Mouse (Mus musculus): ENCODE results near the gene Dcps. TPM values are rescaled to one million over a fixed set of nuclear protein-coding genes. Genes with fewer than 3 reads are reported as not detected.

Dcps gene
- polyA plus RNA-seq, 1 experiment from 2014 or later = 26.1 TPM

GRCm38 (mm10) chr9:35110051-35110450 is 65.8 kb downstream of the Dcps start:
- Histone ChIP-seq H3K27ac (ENCODE audit: low read depth, low read length) (peak overlapping the region; percentile 36), H3K9me3 (ENCODE audit: control insufficient read depth) (no peaks in the 10 kb centered on the region), H3K27me3 (replicated peaks; ENCODE audit: control insufficient read depth, insufficient read depth, low read length) (no peaks in the 10 kb centered on the region), H3K4me3 (ENCODE audit: low read depth, low read length) (no peak overlapping the region), H3K9ac (ENCODE audit: low read depth, low read length) (no peak overlapping the region), H3K4me2 (replicated peaks; ENCODE audit: low read depth) (no peak overlapping the region), H3K36me3 (ENCODE audit: control insufficient read depth, insufficient read depth) (0 out of 2 replicates have a peak, but pooled peaks cover 6% of the 10 kb centered on the region), H3K4me1 (replicated peaks; ENCODE audit: control insufficient read depth, insufficient read depth, low read length) (peaks cover 14% of the 10 kb centered on the region)
- ATAC-seq = no peak
- 46% methylated on average over 5 of the region's 5 CpGs for WGBS
- no peak for TF ChIP-seq CTCF (IDR thresholded peaks at IDR 0.05; ENCODE audit: low read depth)

- Histone ChIP-seq H3K9ac (ENCODE audit: low read depth, low read length) (no peak overlapping the region), H3K27me3 (replicated peaks; ENCODE audit: control insufficient read depth, insufficient read depth, low read length) (no peaks in the 10 kb centered on the region), H3K27ac (ENCODE audit: low read depth, low read length) (peak overlapping the region; percentile 36; the same call in 1 of the 2 replicates), H3K4me1 (replicated peaks; ENCODE audit: control insufficient read depth, insufficient read depth, low read length) (peaks cover 17% of the 10 kb centered on the region), H3K36me3 (ENCODE audit: control insufficient read depth, insufficient read depth) (0 out of 2 replicates have a peak, but pooled peaks cover 6% of the 10 kb centered on the region), H3K4me2 (replicated peaks; ENCODE audit: low read depth) (no peak overlapping the region), H3K4me3 (ENCODE audit: low read depth, low read length) (no peak overlapping the region), H3K9me3 (ENCODE audit: control insufficient read depth) (no peaks in the 10 kb centered on the region)
- WGBS = 53% methylated on average over 5 of the region's 5 CpGs
- TF ChIP-seq CTCF (IDR thresholded peaks at IDR 0.05; ENCODE audit: low read depth) = no peak
- ATAC-seq = no peak
Observed at GRCm38 (mm10) chr9:35108916-35109315, 66.9 kb downstream of the Dcps start.

- no peak overlapping the region for H3K4me3 ChIP-seq (ENCODE audit: low read depth, low read length)
- no peaks in the 10 kb centered on the region for H3K36me3 ChIP-seq (ENCODE audit: control insufficient read depth, insufficient read depth)
- ATAC-seq = no peak
- no peaks in the 10 kb centered on the region for H3K9me3 ChIP-seq (ENCODE audit: control insufficient read depth)
- TF ChIP-seq CTCF (IDR thresholded peaks at IDR 0.05; ENCODE audit: low read depth) = no peak
- WGBS = 62% methylated on average over 3 of the region's 3 CpGs
- H3K27ac ChIP-seq (ENCODE audit: low read depth, low read length) = 0 out of 2 replicates have a peak overlapping the region, but pooled peaks have one; percentile 9
- no peak overlapping the region for H3K9ac ChIP-seq (ENCODE audit: low read depth, low read length)
- H3K4me2 ChIP-seq (replicated peaks; ENCODE audit: low read depth) = no peak overlapping the region
- H3K4me1 ChIP-seq (replicated peaks; ENCODE audit: control insufficient read depth, insufficient read depth, low read length) = peaks cover 14% of the 10 kb centered on the region
- H3K27me3 ChIP-seq (replicated peaks; ENCODE audit: control insufficient read depth, insufficient read depth, low read length) = no peaks in the 10 kb centered on the region
Observed at GRCm38 (mm10) chr9:35108066-35108465, 67.8 kb downstream of the Dcps start.

- Histone ChIP-seq H3K4me1 (replicated peaks; ENCODE audit: control insufficient read depth, insufficient read depth, low read length) (peaks cover 14% of the 10 kb centered on the region), H3K9me3 (ENCODE audit: control insufficient read depth) (no peaks in the 10 kb centered on the region), H3K27ac (ENCODE audit: low read depth, low read length) (no peak overlapping the region), H3K4me2 (replicated peaks; ENCODE audit: low read depth) (no peak overlapping the region), H3K27me3 (replicated peaks; ENCODE audit: control insufficient read depth, insufficient read depth, low read length) (no peaks in the 10 kb centered on the region), H3K36me3 (ENCODE audit: control insufficient read depth, insufficient read depth) (no peaks in the 10 kb centered on the region), H3K4me3 (ENCODE audit: low read depth, low read length) (no peak overlapping the region), H3K9ac (ENCODE audit: low read depth, low read length) (no peak overlapping the region)
- TF ChIP-seq CTCF (IDR thresholded peaks at IDR 0.05; ENCODE audit: low read depth) = no peak
- WGBS = 82% methylated on average over 5 of the region's 5 CpGs
- no peak for ATAC-seq
Observed at GRCm38 (mm10) chr9:35107396-35107795, 68.5 kb downstream of the Dcps start.

- Histone ChIP-seq H3K27me3 (replicated peaks; ENCODE audit: control insufficient read depth, insufficient read depth, low read length) (no peaks in the 10 kb centered on the region), H3K36me3 (ENCODE audit: control insufficient read depth, insufficient read depth) (no peaks in the 10 kb centered on the region), H3K9ac (ENCODE audit: low read depth, low read length) (peak overlapping the region; percentile 17; the same call in 1 of the 2 replicates), H3K9me3 (ENCODE audit: control insufficient read depth) (no peaks in the 10 kb centered on the region), H3K4me3 (ENCODE audit: low read depth, low read length) (no peak overlapping the region), H3K4me2 (replicated peaks; ENCODE audit: low read depth) (peak overlapping the region; percentile 50), H3K4me1 (replicated peaks; ENCODE audit: control insufficient read depth, insufficient read depth, low read length) (peaks cover 14% of the 10 kb centered on the region; the same call in 1 of the 2 replicates), H3K27ac (ENCODE audit: low read depth, low read length) (peak overlapping the region; percentile 90)
- TF ChIP-seq CTCF (IDR thresholded peaks at IDR 0.05; ENCODE audit: low read depth) = no peak
- WGBS = 27% methylated on average over 15 of the region's 15 CpGs
- ATAC-seq = peak; percentile 93
Observed at GRCm38 (mm10) chr9:35105884-35106880, 69.7 kb downstream of the Dcps start.

- peak; percentile 83 for ATAC-seq
- no peak for TF ChIP-seq CTCF (IDR thresholded peaks at IDR 0.05; ENCODE audit: low read depth)
- H3K9ac ChIP-seq (ENCODE audit: low read depth, low read length) = no peak overlapping the region
- peaks cover 5% of the 10 kb centered on the region; the same call in 1 of the 2 replicates for H3K36me3 ChIP-seq (ENCODE audit: control insufficient read depth, insufficient read depth)
- peak overlapping the region; percentile 90 for H3K27ac ChIP-seq (ENCODE audit: low read depth, low read length)
- no peak overlapping the region for H3K4me3 ChIP-seq (ENCODE audit: low read depth, low read length)
- H3K4me1 ChIP-seq (replicated peaks; ENCODE audit: control insufficient read depth, insufficient read depth, low read length) = peaks cover 14% of the 10 kb centered on the region; the same call in 1 of the 2 replicates
- WGBS = 26% methylated on average over 2 of the region's 2 CpGs
- no peaks in the 10 kb centered on the region for H3K9me3 ChIP-seq (ENCODE audit: control insufficient read depth)
- no peaks in the 10 kb centered on the region for H3K27me3 ChIP-seq (replicated peaks; ENCODE audit: control insufficient read depth, insufficient read depth, low read length)
- H3K4me2 ChIP-seq (replicated peaks; ENCODE audit: low read depth) = peak overlapping the region; percentile 17; the same call in 1 of the 2 replicates
Observed at GRCm38 (mm10) chr9:35105438-35105837, 70.4 kb downstream of the Dcps start.

Measured in intestine, postnatal 0 days (tissue).